Mouse (Mus musculus) spleen, adult 2 months (tissue): ENCODE data around the gene Wnt10b. TPM values are rescaled to one million over a fixed set of nuclear protein-coding genes. Genes with fewer than 3 reads are reported as not detected.

Source experiments
- DNase-seq, 2 experiments: peaks; one replicate each; pipeline versions ENCODE4 v3.0.0 to v3.0.0-alpha.2; 2012 to 2021; ENCODE audit warnings: low spot score in 2 of 2, low read depth in 1 of 2
- H3K27ac ChIP-seq: fragments of 200-500 bp; 2 replicates; pipeline ENCODE4 v1.5.1; 2012; ENCODE audit warnings: low read length, inconsistent platforms; ENCODE audit not compliant: insufficient read depth
- H3K27me3 ChIP-seq: fragments of 200-500 bp; 2 replicates; pipeline ENCODE4 v1.6.1; 2012; ENCODE audit warnings: mild to moderate bottlenecking, moderate library complexity, low read length, inconsistent platforms; ENCODE audit not compliant: control insufficient read depth, insufficient read depth
- H3K36me3 ChIP-seq: fragments of 200-500 bp; 2 replicates; pipeline ENCODE4 v1.6.1; 2012; ENCODE audit warnings: mild to moderate bottlenecking, low read length, inconsistent platforms; ENCODE audit not compliant: control insufficient read depth, insufficient read depth
- H3K4me1 ChIP-seq: fragments of 200-500 bp; 2 replicates; pipeline ENCODE4 v1.6.1; 2011; ENCODE audit warnings: inconsistent platforms; ENCODE audit not compliant: control insufficient read depth, insufficient read depth, insufficient read length
- H3K4me3 ChIP-seq: fragments of 200-500 bp; 2 replicates; pipeline ENCODE4 v1.5.1; 2011; ENCODE audit warnings: mild to moderate bottlenecking, inconsistent platforms; ENCODE audit not compliant: insufficient read depth, insufficient read length; ENCODE audit errors: extremely low read depth
- CTCF ChIP-seq: fragments of 200-500 bp; IDR thresholded peaks from 2 replicates; pipeline ENCODE4 v1.5.1; 2011; ENCODE audit warnings: mild to moderate bottlenecking, inconsistent platforms; ENCODE audit not compliant: insufficient read depth, insufficient read length, insufficient replicate concordance; ENCODE audit errors: extremely low read depth
- POLR2A ChIP-seq: fragments of 200-500 bp; IDR thresholded peaks from 2 replicates; pipeline ENCODE4 v1.6.1; 2011; ENCODE audit warnings: low read depth, low read length, inconsistent platforms
- WGBS: fragments of 180-500 bp; shearing (Covaris S2); methylation state at CpG from one replicate; pipeline ENCODE4 v1.1.7; 2018; 5-methylcytosine and 5-hydroxymethylcytosine counted together
- polyA plus RNA-seq: library from polyadenylated mRNA; depleted of rRNA; stranded (reverse); fragments of >200 nt; gene quantifications from 2 replicates; pipeline ENCODE4 v1.2.3, GENCODE M21; 2012

The Wnt10b gene
- polyA plus RNA-seq, 1 experiment, result 0.78 TPM

GRCm38 (mm10) chr15:98806071-98806808 is 28.3 kb upstream of the Wnt10b start:
- peaks cover 3% of the 10 kb centered on the region for H3K36me3 ChIP-seq
- no peak for DNase-seq
- TF ChIP-seq CTCF, result no peak
- no peak for TF ChIP-seq POLR2A
- WGBS, result 36% methylated on average over 30 of the region's 30 CpGs
- peaks cover 35% of the 10 kb centered on the region for H3K27me3 ChIP-seq
- H3K4me1 ChIP-seq, result peaks cover 26% of the 10 kb centered on the region
- H3K27ac ChIP-seq, result no peak overlapping the region
- no peak overlapping the region for H3K4me3 ChIP-seq

- H3K4me3 ChIP-seq, result peak overlapping the region; percentile 26; the same call in 1 of the 2 replicates
- peak in 1 of 2 experiments; percentile 24 for DNase-seq
- peaks cover 35% of the 10 kb centered on the region for H3K27me3 ChIP-seq
- TF ChIP-seq POLR2A, result no peak
- peak; percentile 22; the same call in 1 of the 2 replicates for TF ChIP-seq CTCF
- WGBS, result 5% methylated on average over 64 of the region's 64 CpGs
- H3K36me3 ChIP-seq, result no peaks in the 10 kb centered on the region
- H3K27ac ChIP-seq, result no peak overlapping the region
- H3K4me1 ChIP-seq, result peaks cover 26% of the 10 kb centered on the region
Measured at GRCm38 (mm10) chr15:98805324-98806040, 27.5 kb upstream of the Wnt10b start.

GRCm38 (mm10) chr15:98804054-98804453 is 26.1 kb upstream of the Wnt10b start:
- H3K27ac ChIP-seq, result no peak overlapping the region
- peak; percentile 86 for TF ChIP-seq CTCF
- no peak for TF ChIP-seq POLR2A
- H3K4me1 ChIP-seq, result peaks cover 26% of the 10 kb centered on the region
- H3K27me3 ChIP-seq, result peaks cover 34% of the 10 kb centered on the region
- H3K4me3 ChIP-seq, result no peak overlapping the region
- DNase-seq, result peak in 1 of 2 experiments; percentile 65
- under 1% methylated on average over 32 of the region's 32 CpGs for WGBS
- H3K36me3 ChIP-seq, result no peaks in the 10 kb centered on the region

GRCm38 (mm10) chr15:98802926-98803325 is 25.0 kb upstream of the Wnt10b start:
- WGBS, result 24% methylated on average over 8 of the region's 8 CpGs
- Histone ChIP-seq H3K4me3 (no peak overlapping the region), H3K27me3 (peaks cover 30% of the 10 kb centered on the region), H3K36me3 (no peaks in the 10 kb centered on the region), H3K27ac (no peak overlapping the region), H3K4me1 (peaks cover 16% of the 10 kb centered on the region)
- TF ChIP-seq CTCF (no peak), POLR2A (no peak)
- no peak for DNase-seq

GRCm38 (mm10) chr15:98799396-98799795 is 21.4 kb upstream of the Wnt10b start:
- no peaks in the 10 kb centered on the region for H3K4me1 ChIP-seq
- peaks cover 11% of the 10 kb centered on the region for H3K27me3 ChIP-seq
- TF ChIP-seq POLR2A (no peak), CTCF (peak; percentile 83; the same call in 1 of the 2 replicates)
- no peaks in the 10 kb centered on the region for H3K36me3 ChIP-seq
- no peak overlapping the region for H3K27ac ChIP-seq
- 13% methylated on average over 12 of the region's 12 CpGs for WGBS
- DNase-seq, result peak in 1 of 2 experiments; percentile 68
- H3K4me3 ChIP-seq, result no peak overlapping the region

- Histone ChIP-seq H3K36me3 (no peaks in the 10 kb centered on the region), H3K27ac (no peak overlapping the region), H3K4me1 (no peaks in the 10 kb centered on the region), H3K4me3 (no peak overlapping the region), H3K27me3 (peaks cover 10% of the 10 kb centered on the region)
- 60% methylated on average over 3 of the region's 3 CpGs for WGBS
- TF ChIP-seq CTCF (no peak), POLR2A (no peak)
- DNase-seq, result no peak
Measured at GRCm38 (mm10) chr15:98798903-98799302, 21.0 kb upstream of the Wnt10b start.

GRCm38 (mm10) chr15:98797835-98798492 is 20.0 kb upstream of the Wnt10b start:
- no peak overlapping the region for H3K27ac ChIP-seq
- peaks cover 3% of the 10 kb centered on the region; the same call in 1 of the 2 replicates for H3K4me1 ChIP-seq
- TF ChIP-seq POLR2A (no peak), CTCF (no peak)
- no peaks in the 10 kb centered on the region for H3K36me3 ChIP-seq
- no peak overlapping the region for H3K4me3 ChIP-seq
- WGBS, result 27% methylated on average over 28 of the region's 28 CpGs
- no peak for DNase-seq
- H3K27me3 ChIP-seq, result peaks cover 9% of the 10 kb centered on the region
